Mouse (Mus musculus): ENCODE data around the gene Zbtb5. TPM values are rescaled to one million over a fixed set of nuclear protein-coding genes. Genes with fewer than 3 reads are reported as not detected.
"Not testable (repeated sequence)": the region's sequence is repeated elsewhere in the genome, so short reads cannot be mapped to it uniquely, and the experiment has no call there.

Zbtb5 gene
- total RNA-seq, 2 experiments from 2014 or later = 4.0 to 6.0 TPM

- intact Hi-C loops (cut with DNase I; ENCODE audit: low total_unique reads) = no loop called here
- no peak for DNase-seq
Observed at GRCm38 (mm10) chr4:44976026-44976615, 36.1 kb downstream of the Zbtb5 start.

GRCm38 (mm10) chr4:44974331-44974730, 37.9 kb downstream of the Zbtb5 start:
- intact Hi-C loops (cut with DNase I; ENCODE audit: low total_unique reads) = no loop called here
- DNase-seq = no peak

- intact Hi-C loops (cut with DNase I; ENCODE audit: low total_unique reads) = no loop called here
- no peak for DNase-seq
Observed at GRCm38 (mm10) chr4:44973871-44974270, 38.3 kb downstream of the Zbtb5 start.

GRCm38 (mm10) chr4:44973450-44973849, 38.8 kb downstream of the Zbtb5 start:
- DNase-seq = peak; percentile 84
- intact Hi-C loops (cut with DNase I; ENCODE audit: low total_unique reads) = no loop called here

- peak; percentile 46 for DNase-seq
- intact Hi-C loops (cut with DNase I; ENCODE audit: low total_unique reads) = no loop called here
Observed at GRCm38 (mm10) chr4:44970612-44971110, 41.6 kb downstream of the Zbtb5 start.

GRCm38 (mm10) chr4:44970056-44970455, 42.2 kb downstream of the Zbtb5 start:
- intact Hi-C loops (cut with DNase I; ENCODE audit: low total_unique reads) = no loop called here

GRCm38 (mm10) chr4:44967402-44967801, 44.8 kb downstream of the Zbtb5 start:
- no peak for DNase-seq
- intact Hi-C loops (cut with DNase I; ENCODE audit: low total_unique reads) = no loop called here

More at GRCm38 (mm10) chr4:44970056-44970455, 42.2 kb downstream of the Zbtb5 start:
- no peak for DNase-seq

GRCm38 (mm10) chr4:44965736-44966135, 46.5 kb downstream of the Zbtb5 start:
- intact Hi-C loops (cut with DNase I; ENCODE audit: low total_unique reads) = no loop called here
- DNase-seq = no peak

GRCm38 (mm10) chr4:44965175-44965574, 47.0 kb downstream of the Zbtb5 start:
- no peak for DNase-seq

GRCm38 (mm10) chr4:44963156-44963555, 49.1 kb downstream of the Zbtb5 start:
- no peak for DNase-seq
- intact Hi-C loops (cut with DNase I; ENCODE audit: low total_unique reads) = no loop called here

More at GRCm38 (mm10) chr4:44965175-44965574, 47.0 kb downstream of the Zbtb5 start:
- intact Hi-C loops (cut with DNase I; ENCODE audit: low total_unique reads) = no loop called here

- intact Hi-C loops (cut with DNase I; ENCODE audit: low total_unique reads) = no loop called here
- no peak for DNase-seq
Observed at GRCm38 (mm10) chr4:44959220-44959619, 53.0 kb downstream of the Zbtb5 start.

GRCm38 (mm10) chr4:44958776-44959175, 53.4 kb downstream of the Zbtb5 start:
- DNase-seq = no peak
- intact Hi-C loops (cut with DNase I; ENCODE audit: low total_unique reads) = no loop called here

- no peak for DNase-seq
- intact Hi-C loops (cut with DNase I; ENCODE audit: low total_unique reads) = no loop called here
Observed at GRCm38 (mm10) chr4:44953041-44953440, 59.2 kb downstream of the Zbtb5 start.

GRCm38 (mm10) chr4:44948314-44948713, 63.9 kb downstream of the Zbtb5 start:
- intact Hi-C loops (cut with DNase I; ENCODE audit: low total_unique reads) = no loop called here
- no peak for DNase-seq

GRCm38 (mm10) chr4:44947464-44947863, 64.7 kb downstream of the Zbtb5 start:
- no peak for DNase-seq
- intact Hi-C loops (cut with DNase I; ENCODE audit: low total_unique reads) = no loop called here

GRCm38 (mm10) chr4:44946126-44946525, 66.1 kb downstream of the Zbtb5 start:
- intact Hi-C loops (cut with DNase I; ENCODE audit: low total_unique reads); DNase-seq: not testable (repeated sequence)

- no peak for DNase-seq
- intact Hi-C loops (cut with DNase I; ENCODE audit: low total_unique reads) = no loop called here
Observed at GRCm38 (mm10) chr4:44944426-44945075, 67.7 kb downstream of the Zbtb5 start.

- intact Hi-C loops (cut with DNase I; ENCODE audit: low total_unique reads) = no loop called here
- DNase-seq = no peak
Observed at GRCm38 (mm10) chr4:44943480-44943879, 68.7 kb downstream of the Zbtb5 start.

- no peak for DNase-seq
- intact Hi-C loops (cut with DNase I; ENCODE audit: low total_unique reads) = no loop called here
Observed at GRCm38 (mm10) chr4:44942237-44942636, 70.0 kb downstream of the Zbtb5 start.
